Mouse (Mus musculus) stomach, embryonic 14.5 days (tissue): ENCODE measurements around the gene Tsc1. TPM values are rescaled to one million over a fixed set of nuclear protein-coding genes. Genes with fewer than 3 reads are reported as not detected.

Source experiments
- ATAC-seq: fragments of 200-750 bp; cut with Nextera tagmentation; 2 replicates; pipeline ENCODE4 v1.8.0; 2017; ENCODE audit warnings: low read depth, moderate TSS enrichment; ENCODE audit not compliant: insufficient number of reproducible peaks, insufficient read depth, low FRiP score
- H3K27ac ChIP-seq: fragments of 300-500 bp; sonication (generic); 2 replicates; pipeline ENCODE4 v1.5.1; 2014; ENCODE audit warnings: mild to moderate bottlenecking, low read length, moderate library complexity, mixed read lengths
- H3K27me3 ChIP-seq: fragments of 300-500 bp; sonication (generic); 2 replicates; pipeline ENCODE4 v1.6.1; 2014; ENCODE audit warnings: low read length, control low read depth, mixed read lengths; ENCODE audit not compliant: control insufficient read depth, insufficient read depth
- H3K36me3 ChIP-seq: fragments of 300-500 bp; sonication (generic); 2 replicates; pipeline ENCODE4 v1.6.1; 2014; ENCODE audit warnings: mild to moderate bottlenecking, control low read depth, low read length, moderate library complexity, mixed read lengths; ENCODE audit not compliant: control insufficient read depth, insufficient read depth
- H3K4me1 ChIP-seq: fragments of 300-500 bp; sonication (generic); 2 replicates; pipeline ENCODE4 v1.6.1; 2014; ENCODE audit warnings: low read length, control low read depth, mixed read lengths; ENCODE audit not compliant: control insufficient read depth, insufficient read depth
- H3K4me2 ChIP-seq: fragments of 300-500 bp; sonication (generic); replicated peaks from 2 replicates; pipeline ENCODE4 v1.6.1; 2014; ENCODE audit warnings: low read depth, low read length, control low read depth
- H3K4me3 ChIP-seq: fragments of 300-500 bp; sonication (generic); 2 replicates; pipeline ENCODE4 v1.5.1; 2014; ENCODE audit warnings: low read depth, low read length, control low read depth
- H3K9ac ChIP-seq: fragments of 300-500 bp; sonication (generic); replicated peaks from 2 replicates; pipeline ENCODE4 v1.6.1; 2014; ENCODE audit warnings: low read depth, mild to moderate bottlenecking, control low read depth, low read length, moderate library complexity, mixed read lengths
- H3K9me3 ChIP-seq: fragments of 300-500 bp; sonication (generic); 2 replicates; pipeline ENCODE4 v1.6.1; 2016; ENCODE audit warnings: low read depth, low read length, control low read depth; ENCODE audit not compliant: control insufficient read depth
- WGBS: fragments of 180-500 bp; shearing (Covaris S2); extraction: QIAGEN DNeasy Blood & Tissue Kit; methylation state at CpG from one replicate; pipeline ENCODE4 v1.1.7; 2014; 5-methylcytosine and 5-hydroxymethylcytosine counted together
- polyA plus RNA-seq: library from polyadenylated mRNA; unstranded; fragments of >200 nt; fragmentation: Nextera tagmentation; extraction: Ambion mirVana; gene quantifications from 2 replicates; pipeline ENCODE4 v1.2.1, GENCODE M21; 2014

Gene Tsc1
- polyA plus RNA-seq, 1 experiment from 2014 or later, result 22.7 TPM

DNA sequence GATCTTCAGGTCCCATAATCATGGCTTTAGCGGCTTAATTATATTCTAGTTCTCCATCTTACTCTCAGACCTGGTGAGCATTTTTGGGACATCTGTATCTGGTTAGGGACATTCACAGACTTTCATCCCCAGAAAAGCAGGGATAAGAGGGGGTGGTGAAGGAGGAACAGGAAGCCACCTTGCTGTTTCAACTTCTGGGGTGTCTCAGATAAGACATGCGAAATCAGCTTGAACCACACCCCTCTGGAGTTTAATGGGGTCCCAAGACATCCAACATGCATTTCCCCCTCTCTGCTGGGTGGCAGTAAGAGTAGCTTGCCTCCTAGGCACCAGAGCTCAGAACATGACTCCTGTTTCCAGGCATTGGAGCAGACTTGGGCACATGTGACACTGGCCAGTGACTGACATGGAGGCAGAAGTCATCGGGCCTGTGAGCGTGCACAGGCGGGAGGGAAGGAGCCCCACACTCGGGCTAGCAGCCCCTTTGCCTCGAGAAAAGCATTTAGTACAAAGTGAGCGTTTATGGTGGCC, 65.1 kb downstream of the Tsc1 start:
- Histone ChIP-seq H3K9ac (no peak overlapping the region), H3K4me1 (no peaks in the 10 kb centered on the region), H3K9me3 (no peaks in the 10 kb centered on the region), H3K27me3 (no peaks in the 10 kb centered on the region), H3K4me2 (no peak overlapping the region), H3K27ac (no peak overlapping the region), H3K4me3 (no peak overlapping the region), H3K36me3 (no peaks in the 10 kb centered on the region)
- 69% methylated on average over 8 of the region's 8 CpGs for WGBS
- no peak for ATAC-seq

DNA sequence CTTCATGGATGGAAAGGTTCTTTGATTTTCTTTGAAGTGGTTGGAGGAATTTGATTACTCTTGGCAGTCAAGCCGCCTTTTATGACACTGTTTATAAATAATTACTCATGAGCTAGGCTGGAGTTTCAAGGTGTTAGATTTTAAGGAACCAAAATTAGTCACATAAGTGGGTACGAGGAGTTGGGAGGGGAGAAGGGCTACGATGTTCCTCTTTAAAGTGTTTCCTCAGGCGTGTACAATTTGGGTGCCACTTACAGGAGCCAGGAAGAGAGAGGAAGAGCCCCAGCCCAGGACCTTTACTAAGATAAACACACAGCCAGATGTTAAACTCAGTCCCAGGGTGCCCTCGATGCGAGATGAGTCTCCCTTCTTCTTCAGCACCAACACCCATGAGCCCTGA, 65.8 kb downstream of the Tsc1 start:
- 36% methylated on average over 6 of the region's 6 CpGs for WGBS
- Histone ChIP-seq H3K4me1 (no peaks in the 10 kb centered on the region), H3K4me2 (no peak overlapping the region), H3K27me3 (no peaks in the 10 kb centered on the region), H3K9me3 (no peaks in the 10 kb centered on the region), H3K4me3 (no peak overlapping the region), H3K9ac (no peak overlapping the region), H3K27ac (no peak overlapping the region), H3K36me3 (no peaks in the 10 kb centered on the region)
- no peak for ATAC-seq

DNA sequence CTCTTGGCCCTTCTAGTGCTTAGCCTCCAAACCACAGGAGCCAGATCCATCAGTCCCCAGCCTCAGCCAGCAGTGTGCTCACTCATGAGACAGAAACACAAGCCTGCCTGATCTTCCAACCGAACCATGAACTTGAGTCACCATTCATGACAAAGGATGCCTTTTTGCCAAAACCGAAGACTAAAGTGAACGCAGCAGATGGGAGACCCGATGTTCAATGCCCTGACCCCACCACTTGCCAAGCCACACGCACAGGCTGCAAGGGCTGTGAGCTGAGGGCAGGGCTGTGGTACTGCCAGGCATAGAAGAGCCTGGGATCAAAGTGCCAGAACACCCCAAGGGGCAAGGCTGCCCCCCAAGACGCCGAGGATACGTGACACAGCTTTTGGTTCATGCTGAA, 72.0 kb downstream of the Tsc1 start:
- Histone ChIP-seq H3K4me1 (no peaks in the 10 kb centered on the region), H3K36me3 (no peaks in the 10 kb centered on the region), H3K4me3 (no peak overlapping the region), H3K27me3 (no peaks in the 10 kb centered on the region), H3K9me3 (no peaks in the 10 kb centered on the region), H3K9ac (no peak overlapping the region), H3K4me2 (no peak overlapping the region), H3K27ac (no peak overlapping the region)
- ATAC-seq, result no peak
- WGBS, result 81% methylated on average over 8 of the region's 8 CpGs

GRCm38 (mm10) chr2:28722419-28722818, 81.4 kb downstream of the Tsc1 start:
- ATAC-seq, result no peak
- no peak overlapping the region for H3K4me2 ChIP-seq
- H3K9ac ChIP-seq, result no peak overlapping the region
- no peaks in the 10 kb centered on the region for H3K36me3 ChIP-seq
- no peak overlapping the region for H3K4me3 ChIP-seq
- no peaks in the 10 kb centered on the region for H3K4me1 ChIP-seq
- H3K27ac ChIP-seq, result no peak overlapping the region
- no peaks in the 10 kb centered on the region for H3K27me3 ChIP-seq
- WGBS, result 87% methylated on average over 8 of the region's 8 CpGs
- no peaks in the 10 kb centered on the region for H3K9me3 ChIP-seq

- Histone ChIP-seq H3K27me3 (no peaks in the 10 kb centered on the region), H3K27ac (no peak overlapping the region), H3K4me3 (no peak overlapping the region), H3K4me1 (no peaks in the 10 kb centered on the region), H3K9ac (no peak overlapping the region), H3K36me3 (no peaks in the 10 kb centered on the region), H3K9me3 (no peaks in the 10 kb centered on the region), H3K4me2 (no peak overlapping the region)
- ATAC-seq, result no peak
- 48% methylated on average over 9 of the region's 9 CpGs for WGBS
Measured at GRCm38 (mm10) chr2:28723912-28724311, 82.9 kb downstream of the Tsc1 start.

GRCm38 (mm10) chr2:28727786-28728404, 86.9 kb downstream of the Tsc1 start:
- H3K4me1 ChIP-seq, result no peaks in the 10 kb centered on the region
- H3K9me3 ChIP-seq, result no peaks in the 10 kb centered on the region
- no peak overlapping the region for H3K4me2 ChIP-seq
- H3K27me3 ChIP-seq, result no peaks in the 10 kb centered on the region
- H3K4me3 ChIP-seq, result no peak overlapping the region
- no peaks in the 10 kb centered on the region for H3K36me3 ChIP-seq
- no peak overlapping the region for H3K27ac ChIP-seq
- WGBS, result 39% methylated on average over 16 of the region's 16 CpGs
- 0 out of 2 replicates have a peak overlapping the region, but pooled peaks have one; percentile 6 for H3K9ac ChIP-seq
- no peak for ATAC-seq

DNA sequence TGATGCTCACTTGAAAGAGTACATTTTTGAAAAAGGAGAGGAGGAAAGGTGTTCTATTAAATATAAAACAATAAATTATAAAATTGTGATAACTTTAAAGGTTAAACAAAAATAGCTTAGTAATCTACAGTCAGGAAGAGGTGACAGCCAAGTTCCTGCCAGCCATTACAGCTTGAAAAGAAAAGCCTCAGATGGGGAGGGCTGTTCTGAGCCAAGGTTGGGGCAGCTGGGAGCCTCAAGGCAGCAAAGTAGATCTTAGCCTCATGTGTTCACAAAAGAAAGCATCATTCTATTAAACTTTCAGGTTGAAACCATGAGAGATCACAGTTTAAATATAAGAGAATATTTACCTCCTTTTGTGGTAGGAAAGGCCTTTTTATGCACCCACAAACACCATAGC, 89.6 kb downstream of the Tsc1 start:
- no peaks in the 10 kb centered on the region for H3K4me1 ChIP-seq
- no peak for ATAC-seq

DNA sequence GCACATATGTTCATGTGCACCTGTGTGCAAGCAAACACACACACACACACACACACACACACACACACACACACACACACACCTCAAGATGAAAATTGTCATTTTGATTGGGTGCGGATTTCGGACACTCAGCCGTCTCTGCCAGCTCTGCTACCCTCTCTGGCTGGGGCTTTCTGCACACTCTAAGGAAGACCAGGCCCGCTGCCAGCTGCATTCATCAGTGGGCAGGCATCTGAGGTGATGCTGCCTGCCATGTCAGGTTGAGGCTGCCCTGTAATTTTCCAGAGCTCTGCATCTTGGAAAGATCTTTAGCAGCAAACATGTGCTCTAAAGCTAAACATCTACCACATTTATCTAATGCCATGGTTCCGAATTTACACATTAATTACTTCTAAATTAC, 96.1 kb downstream of the Tsc1 start:
- Histone ChIP-seq H3K27me3 (no peaks in the 10 kb centered on the region), H3K4me2 (no peak overlapping the region), H3K4me1 (no peaks in the 10 kb centered on the region), H3K27ac (no peak overlapping the region), H3K36me3 (no peaks in the 10 kb centered on the region), H3K9ac (no peak overlapping the region), H3K4me3 (no peak overlapping the region), H3K9me3 (no peaks in the 10 kb centered on the region)
- ATAC-seq, result no peak
- 86% methylated on average over 5 of the region's 5 CpGs for WGBS

More for the DNA sequence above, 89.6 kb downstream of the Tsc1 start:
- Histone ChIP-seq H3K9me3 (no peaks in the 10 kb centered on the region), H3K4me3 (no peak overlapping the region), H3K27me3 (no peaks in the 10 kb centered on the region), H3K27ac (no peak overlapping the region), H3K36me3 (no peaks in the 10 kb centered on the region), H3K4me2 (no peak overlapping the region), H3K9ac (no peak overlapping the region)

DNA sequence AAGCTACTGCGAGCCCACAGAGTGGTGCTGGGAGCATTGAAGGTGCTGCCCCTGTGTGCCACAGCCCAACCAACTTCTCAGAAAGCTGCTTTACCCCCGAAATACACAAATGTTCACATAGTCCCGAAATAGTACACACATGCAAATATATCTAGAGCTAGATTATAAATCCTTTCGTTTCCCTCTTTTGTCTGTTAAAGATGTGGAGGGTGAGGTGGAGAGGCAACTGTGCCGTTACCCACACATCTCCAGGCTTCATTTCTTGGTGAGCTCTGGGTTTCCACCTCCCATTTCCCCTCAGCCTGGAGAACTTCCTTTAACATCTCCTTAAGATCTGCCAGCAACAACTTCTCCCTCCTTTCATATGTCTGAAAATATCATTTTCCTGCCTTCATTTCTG, 99.1 kb downstream of the Tsc1 start:
- H3K4me1 ChIP-seq, result no peaks in the 10 kb centered on the region
- no peaks in the 10 kb centered on the region for H3K27me3 ChIP-seq
- no peaks in the 10 kb centered on the region for H3K36me3 ChIP-seq
- no peak overlapping the region for H3K27ac ChIP-seq
- no peak overlapping the region for H3K4me3 ChIP-seq
- ATAC-seq, result no peak
- no peak overlapping the region for H3K4me2 ChIP-seq
- no peak overlapping the region for H3K9ac ChIP-seq
- no peaks in the 10 kb centered on the region for H3K9me3 ChIP-seq
- 78% methylated on average over 5 of the region's 5 CpGs for WGBS
